Mouse (Mus musculus) gastrocnemius, postnatal 25 days (tissue): ENCODE results near the gene Gtf2a1l. TPM values are rescaled to one million over a fixed set of nuclear protein-coding genes. Genes with fewer than 3 reads are reported as not detected.

Source experiments
- DNase-seq: peaks from one replicate; pipeline ENCODE4 v3.0.0; 2022
- long read RNA-seq, 2 experiments: library from polyadenylated mRNA; stranded (forward); transcript quantifications; one replicate each; pipeline ENCODE4 v2.0.0; 2021
- total RNA-seq, 2 experiments: library from RNA; stranded (reverse); gene quantifications; 1 replicate in 1 of 2; 2 replicates in 1 of 2; pipeline ENCODE4 v1.2.3; 2021

The Gtf2a1l gene
- not detected for total RNA-seq
- long read RNA-seq, experiment 1: 0 reads
- long read RNA-seq, experiment 2: 0 reads

- no peak for DNase-seq
Measured at GRCm38 (mm10) chr17:88668452-88668851, at the start of gene Gtf2a1l. TSS of gene Gtf2a1l (plus strand) at chr17:88668660.

DNA sequence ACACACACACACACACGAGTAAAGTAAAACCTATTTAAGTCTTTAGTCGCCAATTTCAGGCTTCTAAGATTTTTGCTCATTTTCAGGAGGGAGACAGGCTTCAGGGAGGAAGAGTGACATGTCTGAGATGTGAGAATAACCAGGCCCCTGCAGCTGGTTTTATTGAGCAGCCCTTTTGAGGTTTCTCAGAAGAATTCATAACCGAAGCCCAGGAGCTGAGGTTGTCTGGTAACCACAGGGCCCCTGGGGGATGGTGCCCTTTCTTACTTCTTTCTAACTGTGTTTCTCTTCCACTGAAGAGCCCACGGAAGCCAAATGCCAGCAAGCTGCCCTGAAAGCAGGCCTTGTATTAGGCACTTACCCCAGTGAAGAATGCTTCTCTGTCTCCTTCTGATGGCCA, 47.5 kb upstream of the Gtf2a1l start:
- DNase-seq: no peak

DNA sequence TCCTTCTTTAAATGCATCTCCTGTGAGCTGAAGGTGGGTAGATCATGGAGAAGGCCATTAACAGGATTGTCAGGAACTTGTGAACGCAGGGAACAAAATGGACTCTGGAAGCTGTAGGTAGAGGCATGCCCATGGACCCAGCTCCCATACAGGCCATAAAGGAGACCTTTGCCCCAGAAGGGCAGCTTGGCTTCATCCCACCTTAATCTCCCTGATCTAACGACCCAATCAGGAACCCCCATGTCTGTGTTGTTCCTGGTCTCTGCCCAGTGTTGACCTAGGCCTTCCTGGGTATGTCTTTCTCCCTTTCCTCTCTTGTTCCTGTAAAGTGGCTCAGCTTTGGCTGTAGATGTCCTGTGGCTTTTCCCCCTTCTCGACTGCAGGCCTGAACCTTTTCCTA, 47.1 kb upstream of the Gtf2a1l start:
- DNase-seq: no peak

- DNase-seq: no peak
Measured at GRCm38 (mm10) chr17:88622711-88623110, 45.7 kb upstream of the Gtf2a1l start.

- no peak for DNase-seq
Measured at GRCm38 (mm10) chr17:88624386-88624785, 44.1 kb upstream of the Gtf2a1l start.

- no peak for DNase-seq
Measured at GRCm38 (mm10) chr17:88625350-88625749, 43.1 kb upstream of the Gtf2a1l start.

DNA sequence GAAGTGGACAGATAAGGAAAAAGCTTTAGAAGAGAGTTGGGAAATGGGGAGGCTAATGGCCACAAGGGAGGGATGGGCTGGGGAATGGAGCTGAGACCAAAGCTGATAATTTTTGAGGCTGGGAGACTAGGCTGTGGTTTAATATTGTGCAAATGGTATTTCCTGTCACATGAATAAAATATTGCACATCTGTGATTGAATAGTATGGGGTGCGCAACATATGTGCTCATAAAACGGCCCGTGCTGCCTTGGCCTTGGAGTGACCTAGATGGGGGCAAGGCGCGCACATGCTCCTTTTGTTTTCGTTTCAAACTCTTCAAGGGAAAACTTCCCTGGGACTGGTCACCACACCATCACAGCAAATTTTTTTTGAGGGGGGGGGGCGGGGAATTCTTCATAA, 42.5 kb upstream of the Gtf2a1l start:
- DNase-seq: no peak

DNA sequence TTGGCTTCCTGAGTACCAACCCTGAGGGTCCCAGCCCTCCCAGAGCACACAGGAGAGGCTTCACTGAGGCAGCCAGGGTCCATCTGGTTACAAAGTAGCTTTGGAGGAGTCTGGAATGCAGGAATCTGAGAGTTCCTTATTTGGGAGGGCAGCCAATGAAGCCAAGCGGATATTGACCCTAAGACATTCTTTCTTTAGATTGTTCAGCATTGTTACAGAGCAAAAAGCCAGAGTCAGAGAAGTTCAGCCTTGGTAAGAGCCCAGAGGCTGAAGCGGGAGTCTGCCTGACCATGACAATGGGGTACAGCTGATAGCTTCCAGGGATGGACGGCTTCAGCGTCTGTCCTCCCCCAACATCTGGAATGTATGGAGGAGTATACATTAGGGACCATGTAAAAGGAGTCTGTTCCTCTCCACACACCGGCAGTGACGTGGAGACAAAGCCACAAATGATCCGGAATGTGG, 42.1 kb upstream of the Gtf2a1l start:
- no peak for DNase-seq

GRCm38 (mm10) chr17:88627150-88627549, 41.3 kb upstream of the Gtf2a1l start:
- DNase-seq: no peak

GRCm38 (mm10) chr17:88628676-88629380, 39.6 kb upstream of the Gtf2a1l start:
- DNase-seq: peak; percentile 83

DNA sequence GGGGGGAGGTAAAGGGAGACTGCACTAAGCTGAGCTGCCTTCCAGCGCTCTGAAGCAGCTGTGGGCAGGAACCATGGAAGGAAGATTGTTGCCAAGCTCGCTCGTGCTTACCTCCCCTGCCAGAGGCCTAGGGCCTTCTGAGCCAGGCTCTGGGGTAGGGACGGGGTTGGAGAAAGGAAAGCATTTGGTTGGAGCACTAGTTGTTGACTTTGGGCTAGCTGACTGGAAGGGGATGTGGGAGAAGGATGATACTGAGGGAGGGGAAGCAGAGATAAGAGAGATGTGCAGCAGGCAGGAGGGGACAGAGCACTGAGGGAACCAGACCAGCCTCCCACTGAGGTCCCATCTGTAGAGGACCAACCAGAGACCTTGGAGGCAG, 39.1 kb upstream of the Gtf2a1l start:
- DNase-seq: peak; percentile 49

DNA sequence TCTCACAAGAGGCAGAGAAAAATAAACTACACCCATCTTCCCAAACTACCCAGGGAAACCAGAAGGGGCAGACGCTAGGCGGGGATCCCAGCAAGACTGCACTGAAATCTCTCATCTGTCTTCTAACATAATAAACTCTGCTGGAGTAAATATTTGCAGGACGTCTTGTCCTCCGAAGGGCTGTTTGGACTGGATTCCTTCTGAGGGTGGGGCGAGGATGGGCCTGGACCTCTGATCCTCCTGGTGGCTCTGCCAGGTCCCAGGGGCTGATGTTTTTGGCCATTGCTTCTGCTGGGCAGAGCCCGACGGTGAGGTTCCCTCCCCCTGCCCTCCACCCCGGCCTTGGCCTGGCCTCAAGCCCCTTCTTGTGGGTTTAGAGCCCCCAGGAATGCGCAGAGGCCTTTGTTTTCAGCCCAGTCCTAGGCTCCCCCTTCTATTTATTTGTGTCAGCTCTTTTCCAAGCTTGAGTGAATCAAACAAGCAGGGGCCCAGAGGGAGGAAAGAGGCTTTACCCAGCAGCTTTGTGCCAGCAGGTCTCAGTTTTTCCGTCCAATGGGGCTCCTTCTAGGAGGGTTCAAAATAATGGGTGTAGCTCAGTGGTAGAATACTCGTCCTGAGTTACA, 38.4 kb upstream of the Gtf2a1l start:
- DNase-seq: peak; percentile 76

DNA sequence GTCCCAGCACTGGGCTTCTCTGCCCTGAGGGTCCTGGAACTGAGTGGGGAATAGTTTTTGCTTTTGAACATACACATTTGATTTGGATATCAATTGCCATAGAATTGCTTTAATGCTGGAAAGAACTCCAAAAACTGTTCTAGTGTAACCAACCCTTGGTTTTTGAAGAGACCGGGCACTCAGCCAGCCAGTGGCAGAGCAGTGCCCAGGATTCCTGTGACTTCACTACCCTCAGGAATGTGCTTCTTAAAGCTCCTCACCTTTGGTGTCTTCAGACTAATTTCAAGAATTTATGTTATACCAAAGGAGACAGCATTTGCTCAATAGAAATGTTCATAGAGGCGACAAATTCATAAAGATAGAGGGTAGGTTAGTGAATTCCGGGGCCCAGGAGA, 37.9 kb upstream of the Gtf2a1l start:
- DNase-seq: no peak

DNA sequence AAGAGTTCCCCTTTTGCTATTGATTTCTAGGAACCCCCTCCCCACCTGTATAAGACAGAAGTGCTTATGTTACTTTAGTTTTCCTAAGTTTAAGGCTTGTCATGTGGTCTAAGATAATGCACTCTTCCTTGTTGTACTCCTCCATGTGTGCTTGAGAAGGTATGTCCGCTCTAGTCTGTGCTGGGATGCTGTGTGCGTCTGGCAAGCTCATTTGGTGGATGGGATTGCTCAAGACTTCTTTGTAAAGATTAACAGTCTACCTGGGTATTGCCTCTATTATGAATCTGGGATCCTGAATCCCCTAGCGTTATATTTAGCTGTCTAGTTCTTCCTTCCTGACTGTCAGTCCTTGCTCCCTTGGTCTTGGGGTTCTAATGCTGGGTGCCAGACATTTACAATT, 35.8 kb upstream of the Gtf2a1l start:
- DNase-seq: no peak

DNA sequence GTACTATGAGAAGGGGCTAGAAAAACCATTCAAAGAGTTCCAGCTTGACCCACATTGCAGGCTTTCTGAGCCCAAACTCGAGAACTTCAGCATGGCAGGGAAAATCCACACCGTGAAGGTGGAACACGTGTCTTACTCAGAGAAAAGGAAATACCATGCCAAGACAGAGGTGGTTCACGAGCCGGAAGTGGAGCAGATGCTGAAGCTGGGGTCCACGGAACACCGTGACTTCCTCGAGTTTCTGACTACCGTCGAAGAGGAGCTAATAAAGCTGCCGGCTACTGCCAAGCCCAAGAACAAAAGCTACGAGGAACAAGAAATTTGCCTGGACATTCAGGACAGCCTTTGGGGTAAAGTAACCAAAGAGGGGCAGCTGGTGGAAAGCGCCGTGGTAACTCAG, 32.4 kb upstream of the Gtf2a1l start:
- no peak for DNase-seq

- DNase-seq: no peak
Measured at GRCm38 (mm10) chr17:88636587-88636986, 31.9 kb upstream of the Gtf2a1l start.

DNA sequence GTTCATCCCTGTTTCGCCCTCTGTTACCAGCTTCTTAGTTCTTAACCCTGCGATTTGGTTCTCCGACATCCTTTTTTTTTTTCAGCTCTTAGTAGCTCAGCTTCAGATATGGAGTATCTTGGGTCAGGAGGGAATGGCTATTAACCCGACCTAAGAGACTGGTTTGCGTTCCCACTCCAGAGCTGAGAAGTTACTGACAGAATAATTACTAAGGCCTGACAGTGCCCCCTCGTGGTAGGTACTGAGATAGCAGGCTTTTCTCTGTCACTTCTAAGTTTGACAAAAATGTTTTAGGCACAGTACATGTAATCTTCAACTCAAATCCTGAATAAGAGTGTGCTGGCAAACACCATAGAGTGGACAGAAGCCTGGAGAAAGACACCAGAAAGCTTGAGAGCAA, 27.4 kb upstream of the Gtf2a1l start:
- DNase-seq: no peak

- no peak for DNase-seq
Measured at GRCm38 (mm10) chr17:88641836-88642235, 26.6 kb upstream of the Gtf2a1l start.

DNA sequence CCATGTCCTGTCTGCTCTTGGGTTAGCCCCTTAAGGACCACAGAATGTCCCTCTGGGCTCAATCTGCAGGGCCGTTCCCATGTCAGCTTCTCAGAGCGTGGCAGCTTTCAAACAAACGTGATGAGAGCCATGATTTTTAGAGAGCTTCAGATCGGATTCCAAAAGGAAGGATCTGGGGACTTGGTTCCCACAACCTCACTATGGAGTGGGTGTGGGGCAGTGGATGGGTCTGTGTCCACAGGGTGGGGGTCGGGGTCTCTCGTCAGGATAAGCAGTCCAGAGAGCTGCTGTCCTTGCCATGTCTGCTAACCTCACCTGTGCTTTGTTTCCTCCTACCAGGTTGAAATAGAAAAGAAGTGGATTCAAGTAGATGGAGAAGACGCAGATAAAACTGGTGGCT, 23.6 kb upstream of the Gtf2a1l start:
- no peak for DNase-seq

DNA sequence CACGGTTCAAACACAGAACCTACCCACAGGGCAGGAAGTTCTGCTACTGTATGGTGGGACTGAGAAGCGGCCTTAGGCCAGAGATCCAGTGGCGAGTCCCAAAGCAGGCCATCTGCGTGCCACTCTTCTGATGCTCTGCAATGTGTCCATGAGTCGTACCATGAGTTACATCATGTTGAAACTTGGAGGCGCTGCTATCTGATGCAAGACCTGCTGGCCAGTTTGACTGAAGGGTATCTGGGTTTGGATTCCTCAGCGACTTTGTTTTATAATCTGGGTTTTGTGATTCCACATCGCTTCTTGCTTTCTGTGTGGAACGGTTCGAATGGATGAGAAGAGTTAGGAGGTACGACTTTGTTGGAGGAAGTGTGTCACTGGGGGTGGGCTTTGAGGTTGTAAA, 23.2 kb upstream of the Gtf2a1l start:
- DNase-seq: no peak

DNA sequence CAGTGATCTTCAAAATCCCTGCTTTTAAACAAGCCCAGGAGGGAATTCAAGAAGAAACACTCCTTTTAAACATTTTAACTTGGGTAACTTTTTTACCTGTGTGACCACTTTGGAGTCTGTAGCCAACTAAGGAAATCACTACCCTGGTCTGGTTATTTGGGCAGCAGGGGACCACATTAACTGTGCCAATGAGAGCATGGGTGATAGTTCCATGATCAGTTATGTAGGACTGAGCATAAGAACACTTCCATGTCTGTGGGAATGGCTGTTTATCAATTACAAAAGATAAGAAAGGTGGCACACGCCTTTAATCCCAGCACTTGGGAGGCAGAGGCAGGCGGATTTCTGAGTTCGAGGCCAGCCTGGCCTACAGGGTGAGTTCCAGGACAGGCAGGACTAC, 21.3 kb upstream of the Gtf2a1l start:
- DNase-seq: no peak

DNA sequence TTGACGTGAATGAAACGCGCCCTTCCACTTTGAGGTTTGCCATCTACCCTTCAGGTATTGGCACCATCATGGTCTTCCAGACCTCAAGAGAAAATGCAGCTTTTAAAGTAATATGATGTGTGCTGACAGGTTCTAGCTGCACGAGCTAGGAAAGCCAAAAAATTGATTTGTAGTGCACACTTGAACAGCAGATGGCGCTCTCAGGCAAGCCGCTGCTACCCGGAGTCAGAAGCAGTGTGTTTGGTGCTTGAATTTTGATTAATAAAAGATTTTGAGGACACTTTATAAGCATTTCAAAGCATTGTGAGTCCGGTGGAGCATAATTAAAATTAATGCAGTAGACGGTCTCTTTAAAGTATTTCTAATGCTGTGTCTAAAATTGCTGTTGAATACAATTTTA, 16.4 kb upstream of the Gtf2a1l start:
- no peak for DNase-seq

DNA sequence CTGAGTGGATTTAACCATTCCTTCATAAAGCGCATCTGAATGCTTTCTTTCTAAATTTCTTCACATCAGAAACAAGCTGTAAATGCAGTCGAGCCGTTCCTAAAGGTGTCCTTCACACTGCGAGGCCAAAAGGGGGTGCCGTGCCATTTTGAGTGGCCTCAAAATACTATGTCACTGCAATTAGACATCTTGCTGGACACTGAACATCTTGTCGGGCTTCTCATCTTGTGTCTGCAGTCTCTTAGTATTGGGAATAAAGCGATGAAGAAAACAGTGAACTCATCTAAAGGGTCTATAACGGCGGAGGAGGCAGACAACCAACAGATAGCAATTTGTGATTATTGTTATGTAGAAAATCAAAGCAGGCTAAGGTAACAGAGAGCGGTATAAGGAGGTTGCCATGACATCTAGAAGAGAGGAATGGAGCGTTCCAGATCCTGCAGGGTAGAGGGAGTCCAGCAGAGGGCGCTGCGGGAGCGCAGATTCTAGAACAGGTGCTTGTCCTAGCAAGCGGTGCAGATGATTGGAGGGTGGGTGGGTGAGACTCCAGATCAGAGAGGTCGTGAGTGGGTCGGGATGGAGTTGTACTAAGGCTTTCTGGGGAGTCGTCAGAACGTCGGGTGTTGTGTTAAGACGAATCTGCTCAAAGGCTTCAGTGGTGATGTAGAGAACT, 15.6 kb upstream of the Gtf2a1l start:
- DNase-seq: peak; percentile 19

GRCm38 (mm10) chr17:88653375-88653769, 15.1 kb upstream of the Gtf2a1l start:
- no peak for DNase-seq
